Mouse (Mus musculus) layer of hippocampus, adult 18-20 months (tissue): Measurements from ENCODE around the gene Ahctf1. TPM values are rescaled to one million over a fixed set of nuclear protein-coding genes. Genes with fewer than 3 reads are reported as not detected.
A peak's percentile ranks its signal among the peaks of the same experiment; 100 is the strongest.
"Not testable (repeated sequence)": the region's sequence is repeated elsewhere in the genome, so short reads cannot be mapped to it uniquely, and the experiment has no call there.

ENCODE experiments used
- DNase-seq, 2 experiments: peaks; one replicate each; pipeline ENCODE4 v3.0.0; 2022; ENCODE audit warnings: low spot score in 2 of 2
- long read RNA-seq: library from polyadenylated mRNA; stranded (forward); transcript quantifications from one replicate; pipeline ENCODE4 v2.0.0, GENCODE M21; 2021
- total RNA-seq, 2 experiments: library from RNA; stranded (reverse); gene quantifications; 2 replicates each; pipeline ENCODE4 v1.2.3; 2021

Ahctf1 gene
- 10 to 100 TPM; 41.2 to 43.1 TPM for total RNA-seq
- long read RNA-seq, full-length matches to known transcripts, result 1 of 4 reads
- long read RNA-seq, partial matches to known transcripts, result 3 of 4 reads
- long read RNA-seq, other reads (novel, unspliced or antisense), result 0 of 4 reads

GRCm38 (mm10) chr1:179803513-179804139 lies at the start of gene Ahctf1:
TSS of gene Ahctf1 (minus strand) at chr1:179803680.
- peak; percentile 99 for DNase-seq

- peak; percentile 56 to 87 for DNase-seq
These were observed 44.4 kb upstream of the Ahctf1 start for GRCm38 (mm10) chr1:179847759-179848389.

- no peak for DNase-seq
These were observed 43.7 kb upstream of the Ahctf1 start for GRCm38 (mm10) chr1:179847173-179847572.

GRCm38 (mm10) chr1:179845832-179846499 lies 42.5 kb upstream of the Ahctf1 start:
- no peak for DNase-seq

GRCm38 (mm10) chr1:179844894-179845293 lies 41.4 kb upstream of the Ahctf1 start:
- peak; percentile 28 to 67 for DNase-seq

- DNase-seq, result no peak
These were observed 40.5 kb upstream of the Ahctf1 start for GRCm38 (mm10) chr1:179843981-179844380.

GRCm38 (mm10) chr1:179842568-179842967 lies 39.1 kb upstream of the Ahctf1 start:
- DNase-seq, result no peak

GRCm38 (mm10) chr1:179836426-179837404 lies 33.2 kb upstream of the Ahctf1 start:
- no peak for DNase-seq

GRCm38 (mm10) chr1:179835753-179836425 lies 32.4 kb upstream of the Ahctf1 start:
- DNase-seq, result no peak

GRCm38 (mm10) chr1:179833596-179833995 lies 30.1 kb upstream of the Ahctf1 start:
- no peak for DNase-seq

GRCm38 (mm10) chr1:179832710-179833240 lies 29.3 kb upstream of the Ahctf1 start:
- no peak for DNase-seq

GRCm38 (mm10) chr1:179828900-179829299 lies 25.4 kb upstream of the Ahctf1 start:
- DNase-seq, result no peak

GRCm38 (mm10) chr1:179828051-179828450 lies 24.6 kb upstream of the Ahctf1 start:
- DNase-seq, result no peak

GRCm38 (mm10) chr1:179824549-179824948 lies 21.1 kb upstream of the Ahctf1 start:
- no peak for DNase-seq

GRCm38 (mm10) chr1:179818490-179819278 lies 15.2 kb upstream of the Ahctf1 start:
- not testable (repeated sequence) for DNase-seq

- DNase-seq, result peak in 1 of 2 experiments; percentile 42
These were observed 11.1 kb upstream of the Ahctf1 start for GRCm38 (mm10) chr1:179814616-179815015.

GRCm38 (mm10) chr1:179813385-179813784 lies 9.9 kb upstream of the Ahctf1 start:
- DNase-seq, result no peak

- no peak for DNase-seq
These were observed 4.8 kb upstream of the Ahctf1 start for GRCm38 (mm10) chr1:179808300-179808699.

- DNase-seq, result no peak
These were observed 4.0 kb upstream of the Ahctf1 start for GRCm38 (mm10) chr1:179807468-179807867.
